Mouse (Mus musculus): ENCODE data around the gene Spaar. TPM values are rescaled to one million over a fixed set of nuclear protein-coding genes. Genes with fewer than 3 reads are reported as not detected.

Gene Spaar
- total RNA-seq (2021) = 4.2 and 6.2 TPM in 2 replicates
- long read RNA-seq, experiment 1, full-length matches to known transcripts = 1 of 5 reads
- long read RNA-seq, experiment 1, partial matches to known transcripts = 1 of 5 reads
- long read RNA-seq, experiment 1, other reads (novel, unspliced or antisense) = 3 of 5 reads
- long read RNA-seq, experiment 2, full-length matches to known transcripts = 1 of 4 reads
- long read RNA-seq, experiment 2, partial matches to known transcripts = 0 of 4 reads
- long read RNA-seq, experiment 2, other reads (novel, unspliced or antisense) = 3 of 4 reads

GRCm38 (mm10) chr4:43729794-43730550 lies at the start of gene Spaar:
Gene Spaar (plus strand): TSS chr4:43730034.
- DNase-seq = peak; percentile 61

DNA sequence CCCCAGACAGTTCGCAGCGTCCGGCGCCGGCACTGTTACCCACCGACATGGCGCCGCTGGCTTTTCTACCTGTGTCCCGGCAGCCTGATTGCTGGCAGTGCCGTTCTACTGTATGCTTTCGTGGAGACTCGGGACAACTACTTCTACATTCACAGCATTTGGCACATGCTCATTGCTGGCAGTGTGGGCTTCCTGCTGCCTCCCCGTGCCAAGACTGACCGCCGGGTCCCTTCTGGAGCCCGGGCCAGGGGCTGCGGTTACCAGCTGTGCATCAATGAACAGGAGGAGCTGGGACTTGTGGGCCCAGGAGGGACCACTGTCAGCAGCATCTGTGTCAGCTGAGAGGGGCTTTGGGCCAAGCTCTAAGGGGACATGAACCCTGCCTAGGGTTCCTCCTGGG lies 39.8 kb upstream of the Spaar start:
- DNase-seq = no peak

DNA sequence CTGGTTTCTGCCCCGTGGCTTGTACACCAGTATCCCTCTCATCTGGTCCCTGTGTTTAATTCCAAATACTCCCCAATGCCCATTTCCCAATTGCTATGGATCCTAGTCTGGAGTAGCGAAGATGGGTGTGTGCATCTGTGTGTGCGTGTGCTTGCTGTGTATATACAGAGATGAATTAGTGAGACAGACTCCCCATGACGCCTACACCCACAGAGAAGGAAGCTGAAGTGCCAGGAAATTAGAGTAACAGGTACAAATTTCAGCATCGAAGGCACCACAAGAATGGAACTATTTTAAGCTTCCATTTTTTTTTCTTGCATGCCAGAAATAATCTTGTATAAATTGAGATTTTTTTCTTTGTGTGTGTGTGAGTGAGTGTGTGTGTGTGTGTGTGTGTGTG lies 38.8 kb upstream of the Spaar start:
- DNase-seq = no peak

DNA sequence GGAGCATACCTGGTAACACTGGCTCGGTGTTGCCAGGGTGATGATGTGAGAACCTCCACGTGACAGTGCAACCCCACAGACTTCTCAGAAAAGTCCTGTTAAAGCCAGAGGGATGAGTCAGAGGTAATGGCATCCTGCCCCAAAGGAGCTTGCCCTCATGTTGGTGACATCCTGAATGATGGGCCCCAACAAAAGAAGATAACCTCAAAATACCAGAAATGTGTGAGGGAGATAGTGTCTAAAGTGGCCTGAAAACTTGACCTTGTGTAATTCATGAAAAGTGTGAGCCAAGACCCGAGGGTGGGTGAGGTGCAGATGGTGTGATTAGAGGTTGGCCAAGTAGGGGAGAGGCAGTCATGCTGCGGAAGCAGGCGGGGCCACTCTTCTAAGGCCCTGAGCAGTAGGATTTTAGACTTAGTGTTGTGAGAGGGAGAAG lies 36.0 kb upstream of the Spaar start:
- DNase-seq = peak; percentile 72

- no peak for DNase-seq
Measured at GRCm38 (mm10) chr4:43694439-43695248, 35.2 kb upstream of the Spaar start.

- peak; percentile 74 for DNase-seq
Measured at GRCm38 (mm10) chr4:43695249-43695671, 34.6 kb upstream of the Spaar start.

GRCm38 (mm10) chr4:43696561-43696960 lies 33.3 kb upstream of the Spaar start:
- peak; percentile 31 for DNase-seq

DNA sequence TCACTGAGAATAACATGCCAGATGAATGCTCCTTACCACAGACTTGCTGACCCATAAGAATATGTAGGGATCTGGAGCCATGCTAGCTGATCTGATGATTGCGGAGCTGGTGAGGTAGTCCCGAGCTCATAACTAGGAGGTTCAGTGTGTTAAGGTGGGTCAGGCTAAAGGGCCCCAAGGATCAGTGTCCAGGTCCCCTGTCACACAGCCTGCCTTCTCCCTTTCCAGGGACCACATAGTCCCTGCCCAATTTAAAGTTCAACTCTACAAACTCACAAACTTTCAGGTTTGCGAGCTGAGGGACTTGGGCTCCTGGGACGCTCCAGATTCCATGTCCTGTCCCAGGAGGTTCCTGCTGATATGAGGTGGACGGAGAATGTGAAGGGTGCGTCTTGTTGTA lies 29.1 kb upstream of the Spaar start, which contains the start of gene Olfr70:
Gene Olfr70, minus strand, starts transcription at position 101 of the 400 bp plus-strand sequence.
- DNase-seq = no peak

- DNase-seq = no peak
Measured at GRCm38 (mm10) chr4:43703439-43703838, 26.4 kb upstream of the Spaar start.

DNA sequence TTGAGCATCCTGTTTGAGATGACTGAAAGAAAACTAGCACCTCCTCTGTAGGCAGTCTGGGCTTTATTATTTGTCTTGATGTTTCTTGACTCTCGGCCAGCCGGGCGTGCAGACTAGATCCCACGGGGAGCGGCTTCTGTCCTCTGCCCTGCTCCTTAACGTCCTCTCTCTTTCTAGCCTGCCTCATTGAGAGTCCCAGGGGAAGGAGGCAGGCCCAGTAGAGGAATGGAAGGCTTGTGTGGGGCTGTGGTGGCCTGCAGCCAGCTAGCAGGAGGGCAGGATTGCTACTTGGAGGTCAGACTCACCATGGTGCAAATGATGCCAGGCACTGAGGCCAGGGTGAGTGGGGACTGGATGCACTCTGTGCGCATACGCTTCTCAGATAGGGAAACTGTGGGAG lies 26.0 kb upstream of the Spaar start:
- DNase-seq = peak; percentile 61

- no peak for DNase-seq
Measured at GRCm38 (mm10) chr4:43705991-43706390, 23.8 kb upstream of the Spaar start.

- peak; percentile 48 for DNase-seq
Measured at GRCm38 (mm10) chr4:43709869-43710268, 20.0 kb upstream of the Spaar start, which contains the start of gene Olfr71. Gene Olfr71 (minus strand): TSS chr4:43710255.

DNA sequence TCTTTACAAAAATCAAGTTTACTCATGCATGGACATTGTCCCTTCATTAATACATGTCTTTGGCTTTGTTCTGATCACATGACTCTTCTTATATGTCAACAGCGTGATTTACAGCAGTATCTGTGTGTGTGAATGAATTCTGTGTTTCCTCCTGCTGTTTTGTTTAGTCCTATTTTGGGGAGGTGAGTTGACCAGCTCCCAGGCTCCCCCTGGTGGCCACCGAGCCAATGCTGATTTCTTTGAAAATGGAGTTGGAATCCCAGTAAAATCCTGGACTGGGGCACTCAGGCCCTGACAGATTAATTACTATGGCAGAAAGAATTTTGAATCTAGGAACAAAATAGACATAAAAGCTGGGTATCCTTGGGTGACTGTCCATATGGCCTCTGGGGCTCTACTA lies 18.0 kb upstream of the Spaar start:
- peak; percentile 91 for DNase-seq

GRCm38 (mm10) chr4:43713652-43714219 lies 16.1 kb upstream of the Spaar start:
- DNase-seq = no peak

- DNase-seq = no peak
Measured at GRCm38 (mm10) chr4:43720491-43721228, 9.2 kb upstream of the Spaar start.

GRCm38 (mm10) chr4:43722191-43722590 lies 7.6 kb upstream of the Spaar start:
- no peak for DNase-seq

GRCm38 (mm10) chr4:43724764-43725163 lies 5.1 kb upstream of the Spaar start:
- peak; percentile 77 for DNase-seq

DNA sequence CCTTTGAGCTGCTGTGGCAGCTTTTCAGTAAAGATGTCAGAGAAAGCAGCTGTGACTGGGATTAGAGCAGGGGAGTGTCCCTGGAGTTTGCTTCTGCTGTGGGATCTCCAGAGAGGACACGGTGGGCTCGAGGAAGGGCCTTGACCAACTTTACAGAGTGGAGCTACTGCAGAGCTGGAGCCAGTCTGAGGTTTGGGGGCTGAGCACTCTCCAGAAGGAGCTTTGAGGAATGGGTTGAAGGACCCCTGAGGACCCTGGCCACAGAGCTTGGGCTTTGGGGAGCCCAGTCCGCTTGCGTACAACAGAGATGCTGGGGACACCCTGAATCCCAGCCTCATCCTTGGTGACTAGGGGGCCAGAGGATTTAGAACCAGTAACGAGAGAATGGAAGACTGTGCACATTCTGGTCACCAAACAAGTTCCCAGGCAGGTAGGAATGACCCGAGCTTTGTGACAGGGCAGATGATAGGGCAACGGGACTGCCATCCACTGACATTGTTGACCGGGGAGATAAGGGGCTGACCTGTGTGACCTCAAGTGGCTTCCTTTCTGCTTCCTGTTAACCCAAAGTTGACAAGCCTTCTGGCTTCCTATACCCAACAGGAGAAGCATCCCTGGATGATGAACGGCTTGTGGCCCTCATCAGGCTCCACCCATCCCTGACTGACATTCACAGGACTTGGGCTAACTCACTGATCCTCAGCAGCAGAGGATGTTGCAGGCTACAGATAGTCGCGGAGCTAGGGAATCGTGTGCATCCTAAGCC lies 3.4 kb upstream of the Spaar start:
- DNase-seq = peak; percentile 40

GRCm38 (mm10) chr4:43726995-43727394 lies 2.8 kb upstream of the Spaar start, which contains the start of gene Hrct1:
Gene Hrct1 (plus strand): TSS chr4:43727188.
- DNase-seq = peak; percentile 79

DNA sequence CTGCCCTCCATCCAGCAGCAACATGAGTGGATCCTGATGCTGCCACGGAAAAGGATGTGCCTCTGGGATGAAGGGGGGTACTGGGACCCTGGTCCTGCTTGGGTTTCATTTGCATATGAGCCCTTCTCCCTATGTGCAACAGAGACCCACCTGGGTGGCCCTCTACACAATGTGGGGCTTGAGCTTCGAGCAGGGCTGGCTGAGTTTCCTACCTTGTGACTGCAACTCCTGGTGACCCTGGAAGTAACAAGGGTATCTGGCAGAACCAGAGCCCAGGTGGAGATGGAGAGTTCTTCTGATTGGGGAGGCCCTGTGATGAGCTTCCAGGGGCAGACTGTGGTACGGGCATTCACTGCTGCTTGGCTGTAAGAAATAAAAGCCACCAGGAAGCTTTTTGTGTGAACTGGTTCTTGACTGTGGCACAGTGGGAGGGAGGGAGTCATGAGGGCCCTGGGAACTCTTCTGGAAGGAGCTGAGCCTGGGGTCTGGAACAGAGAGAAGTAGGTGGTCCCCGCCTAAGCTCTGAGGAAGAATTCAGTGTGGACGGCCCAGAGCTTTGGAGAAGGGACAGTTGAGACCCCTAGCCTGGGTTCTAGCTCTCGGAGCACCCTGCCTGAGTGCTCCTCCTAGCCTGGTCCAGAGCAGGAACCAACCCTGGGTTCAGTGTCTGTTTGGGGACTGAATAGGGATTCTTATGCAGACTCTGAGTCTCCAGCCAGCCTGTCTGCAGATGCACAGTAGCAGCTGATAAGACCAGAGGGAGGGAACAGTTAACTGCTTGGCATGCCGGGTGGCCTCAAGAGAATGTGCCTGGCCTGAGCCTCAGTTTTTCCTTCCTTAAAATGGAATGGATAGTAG lies 1.9 kb upstream of the Spaar start:
- DNase-seq = no peak
